Mouse (Mus musculus) intestine, postnatal 0 days (tissue): ENCODE data around the gene Kng2. TPM values are rescaled to one million over a fixed set of nuclear protein-coding genes. Genes with fewer than 3 reads are reported as not detected.
A peak's percentile ranks its signal among the peaks of the same experiment; 100 is the strongest.
"Not testable (repeated sequence)": the region's sequence is repeated elsewhere in the genome, so short reads cannot be mapped to it uniquely, and the experiment has no call there.

Experiments
- ATAC-seq: fragments of 200-750 bp; cut with Nextera tagmentation; 2 replicates; pipeline ENCODE4 v1.8.0; 2017; ENCODE audit warnings: mild to moderate bottlenecking, moderate TSS enrichment, moderate library complexity
- H3K27ac ChIP-seq: fragments of 300-500 bp; sonication (generic); 2 replicates; pipeline ENCODE4 v1.5.1; 2014; ENCODE audit warnings: mild to moderate bottlenecking, low read depth, low read length, moderate library complexity
- H3K27me3 ChIP-seq: fragments of 300-500 bp; sonication (generic); replicated peaks from 2 replicates; pipeline ENCODE4 v1.6.1; 2014; ENCODE audit warnings: low read length, mixed read lengths; ENCODE audit not compliant: control insufficient read depth, insufficient read depth
- H3K36me3 ChIP-seq: fragments of 300-500 bp; sonication (generic); 2 replicates; pipeline ENCODE4 v1.6.1; 2014; ENCODE audit warnings: mild to moderate bottlenecking, moderate library complexity; ENCODE audit not compliant: control insufficient read depth, insufficient read depth
- H3K4me1 ChIP-seq: fragments of 300-500 bp; sonication (generic); replicated peaks from 2 replicates; pipeline ENCODE4 v1.6.1; 2014; ENCODE audit warnings: antibody characterized with exemption, low read length, mixed read lengths; ENCODE audit not compliant: control insufficient read depth, insufficient read depth
- H3K4me2 ChIP-seq: fragments of 300-500 bp; sonication (generic); replicated peaks from 2 replicates; pipeline ENCODE4 v1.6.1; 2014; ENCODE audit warnings: low read depth, mild to moderate bottlenecking, moderate library complexity
- H3K4me3 ChIP-seq: fragments of 300-500 bp; sonication (generic); 2 replicates; pipeline ENCODE4 v1.5.1; 2014; ENCODE audit warnings: low read depth, low read length
- H3K9ac ChIP-seq: fragments of 300-500 bp; sonication (generic); 2 replicates; pipeline ENCODE4 v1.6.1; 2014; ENCODE audit warnings: mild to moderate bottlenecking, low read depth, low read length
- H3K9me3 ChIP-seq: fragments of 300-500 bp; sonication (generic); 2 replicates; pipeline ENCODE4 v1.6.1; 2016; ENCODE audit warnings: mixed run types; ENCODE audit not compliant: control insufficient read depth
- CTCF ChIP-seq: sonication (generic); IDR thresholded peaks from 2 replicates; pipeline ENCODE4 v1.5.1; 2016; ENCODE audit warnings: low read depth, mild to moderate bottlenecking, control low read depth, antibody characterized with exemption, moderate library complexity
- WGBS: fragments of 180-500 bp; shearing (Covaris S2); extraction: QIAGEN DNeasy Blood & Tissue Kit; methylation state at CpG from one replicate; pipeline ENCODE4 v1.1.7; 2014; 5-methylcytosine and 5-hydroxymethylcytosine counted together
- polyA plus RNA-seq: library from polyadenylated mRNA; unstranded; fragments of >200 nt; fragmentation: Nextera tagmentation; extraction: Ambion mirVana; gene quantifications from 2 replicates; pipeline ENCODE4 v1.2.1, GENCODE M21; 2015

Gene Kng2
- polyA plus RNA-seq, 1 experiment from 2014 or later, result 1.1 TPM

- Histone ChIP-seq H3K4me3 (no peak overlapping the region), H3K9me3 (no peaks in the 10 kb centered on the region), H3K36me3 (no peaks in the 10 kb centered on the region), H3K4me1 (no peaks in the 10 kb centered on the region), H3K27me3 (no peaks in the 10 kb centered on the region), H3K4me2 (no peak overlapping the region), H3K27ac (no peak overlapping the region), H3K9ac (no peak overlapping the region)
- peak; percentile 38; the same call in 1 of the 2 replicates for ATAC-seq
- 15% methylated on average over 4 of the region's 4 CpGs for WGBS
- TF ChIP-seq CTCF, result no peak
Observed at GRCm38 (mm10) chr16:23040876-23041275, 11.6 kb upstream of the Kng2 start.

GRCm38 (mm10) chr16:23039281-23039680, 10.0 kb upstream of the Kng2 start:
- H3K27me3 ChIP-seq, result no peaks in the 10 kb centered on the region
- ATAC-seq, result peak; percentile 45; the same call in 1 of the 2 replicates
- no peak overlapping the region for H3K4me2 ChIP-seq
- no peaks in the 10 kb centered on the region for H3K36me3 ChIP-seq
- no peak overlapping the region for H3K4me3 ChIP-seq
- H3K27ac ChIP-seq, result no peak overlapping the region
- no peaks in the 10 kb centered on the region for H3K4me1 ChIP-seq
- H3K9me3 ChIP-seq, result no peaks in the 10 kb centered on the region
- H3K9ac ChIP-seq, result no peak overlapping the region
- no peak for TF ChIP-seq CTCF
- WGBS, result 79% methylated on average over 4 of the region's 4 CpGs

- WGBS, result 53% methylated on average over 7 of the region's 7 CpGs
- Histone ChIP-seq H3K36me3 (no peaks in the 10 kb centered on the region), H3K27ac (no peak overlapping the region), H3K9ac (no peak overlapping the region), H3K27me3 (no peaks in the 10 kb centered on the region), H3K9me3 (no peaks in the 10 kb centered on the region), H3K4me3 (no peak overlapping the region), H3K4me1 (no peaks in the 10 kb centered on the region), H3K4me2 (no peak overlapping the region)
- no peak for TF ChIP-seq CTCF
- no peak for ATAC-seq
Observed at GRCm38 (mm10) chr16:23037744-23038143, 8.5 kb upstream of the Kng2 start.

GRCm38 (mm10) chr16:23033673-23034072, 4.4 kb upstream of the Kng2 start:
- ATAC-seq, result no peak
- H3K9ac ChIP-seq, result no peak overlapping the region
- no peak for TF ChIP-seq CTCF
- H3K36me3 ChIP-seq, result no peaks in the 10 kb centered on the region
- no peaks in the 10 kb centered on the region for H3K4me1 ChIP-seq
- WGBS, result 87% methylated on average over 4 of the region's 4 CpGs
- no peaks in the 10 kb centered on the region for H3K9me3 ChIP-seq
- no peak overlapping the region for H3K4me2 ChIP-seq
- H3K27ac ChIP-seq, result no peak overlapping the region
- H3K27me3 ChIP-seq, result no peaks in the 10 kb centered on the region
- no peak overlapping the region for H3K4me3 ChIP-seq

- no peak overlapping the region for H3K27ac ChIP-seq
- TF ChIP-seq CTCF, result no peak
- WGBS, result 89% methylated on average over 5 of the region's 5 CpGs
- ATAC-seq, result no peak
- no peaks in the 10 kb centered on the region for H3K36me3 ChIP-seq
- H3K27me3 ChIP-seq, result no peaks in the 10 kb centered on the region
- H3K9ac ChIP-seq, result no peak overlapping the region
- no peak overlapping the region for H3K4me2 ChIP-seq
- no peaks in the 10 kb centered on the region for H3K9me3 ChIP-seq
- H3K4me3 ChIP-seq, result no peak overlapping the region
- 0 out of 2 replicates have a peak, but pooled peaks cover 3% of the 10 kb centered on the region for H3K4me1 ChIP-seq
Observed at GRCm38 (mm10) chr16:23030673-23031435, 1.6 kb upstream of the Kng2 start.

- not testable (repeated sequence) for H3K4me2 ChIP-seq, H3K9ac ChIP-seq, H3K36me3 ChIP-seq, H3K4me1 ChIP-seq, H3K27ac ChIP-seq, H3K9me3 ChIP-seq, H3K4me3 ChIP-seq, H3K27me3 ChIP-seq
- 15% methylated on average over 3 of the region's 3 CpGs for WGBS
- peak; percentile 58; the same call in 1 of the 2 replicates for ATAC-seq
Observed at GRCm38 (mm10) chr16:23027341-23027740, 1.9 kb downstream of the Kng2 start.
